Mouse (Mus musculus) olfactory bulb, adult 2 months (tissue): ENCODE data around the gene Twist1.

Experiments used
- CTCF ChIP-seq: fragments of 200-500 bp; IDR thresholded peaks from 2 replicates; pipeline ENCODE4 v1.5.1; 2012; ENCODE audit warnings: low read depth, mild to moderate bottlenecking, low read length, moderate library complexity; ENCODE audit not compliant: insufficient read depth
- POLR2A ChIP-seq: fragments of 200-500 bp; IDR thresholded peaks from 2 replicates; pipeline ENCODE4 v1.6.1; 2012; ENCODE audit warnings: mild to moderate bottlenecking, low read depth, low read length, moderate library complexity; ENCODE audit not compliant: insufficient read depth

- no peak for TF ChIP-seq POLR2A
- no peak for TF ChIP-seq CTCF
These were observed 24.0 kb downstream of the Twist1 start for GRCm38 (mm10) chr12:33981433-33981832.
